Mouse (Mus musculus): Measurements from ENCODE around the gene Twsg1.
"Not testable (repeated sequence)": the region's sequence is repeated elsewhere in the genome, so short reads cannot be mapped to it uniquely, and the experiment has no call there.

Twsg1 gene

GRCm38 (mm10) chr17:65950622-65951404, at the start of gene Twsg1:
Gene Twsg1 (minus strand): TSS chr17:65951226.
- DNase-seq (ENCODE audit: low read depth), result peak; percentile 90

- peak; percentile 65 for DNase-seq (ENCODE audit: low read depth)
These were observed 37.3 kb upstream of the Twsg1 start for GRCm38 (mm10) chr17:65988151-65988820.

DNA sequence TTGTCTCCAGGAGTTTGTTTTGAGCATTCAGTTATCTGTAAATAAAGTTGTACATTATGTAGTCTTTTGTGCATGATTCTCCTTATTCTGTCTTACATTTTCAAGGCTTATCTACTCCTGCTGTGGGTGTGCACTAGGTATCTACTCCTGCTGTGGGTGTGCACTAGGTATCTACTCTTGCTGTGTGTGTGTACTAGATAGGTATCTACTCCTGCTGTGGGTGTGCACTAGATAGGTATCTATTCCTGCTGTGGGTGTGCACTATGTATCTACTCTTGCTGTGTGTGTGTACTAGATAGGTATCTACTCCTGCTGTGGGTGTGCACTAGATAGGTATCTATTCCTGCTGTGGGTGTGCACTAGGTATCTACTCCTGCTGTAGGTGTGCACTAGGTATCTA, 25.7 kb upstream of the Twsg1 start:
- DNase-seq (ENCODE audit: low read depth), result not testable (repeated sequence)

- no peak for DNase-seq (ENCODE audit: low read depth)
These were observed 16.7 kb upstream of the Twsg1 start for GRCm38 (mm10) chr17:65967751-65968150.

DNA sequence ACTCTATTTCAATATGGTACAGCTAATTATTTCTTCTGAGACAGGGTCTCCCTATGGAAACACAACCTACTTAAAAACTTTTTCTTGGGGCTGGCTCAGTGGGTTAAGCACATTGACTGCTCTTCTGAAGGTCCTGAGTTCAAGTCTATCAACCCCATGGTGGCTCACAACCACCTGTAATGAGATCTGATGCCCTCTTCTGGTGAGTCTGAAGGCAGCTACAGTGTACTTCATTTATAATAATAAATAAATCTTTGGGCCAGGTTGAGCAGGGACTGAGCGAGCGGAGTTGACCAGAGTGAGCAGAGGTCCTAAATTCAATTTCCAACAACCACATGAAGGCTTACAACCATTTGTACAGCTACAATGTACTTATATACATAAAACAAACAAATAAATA, 11.2 kb upstream of the Twsg1 start:
- no peak for DNase-seq (ENCODE audit: low read depth)

DNA sequence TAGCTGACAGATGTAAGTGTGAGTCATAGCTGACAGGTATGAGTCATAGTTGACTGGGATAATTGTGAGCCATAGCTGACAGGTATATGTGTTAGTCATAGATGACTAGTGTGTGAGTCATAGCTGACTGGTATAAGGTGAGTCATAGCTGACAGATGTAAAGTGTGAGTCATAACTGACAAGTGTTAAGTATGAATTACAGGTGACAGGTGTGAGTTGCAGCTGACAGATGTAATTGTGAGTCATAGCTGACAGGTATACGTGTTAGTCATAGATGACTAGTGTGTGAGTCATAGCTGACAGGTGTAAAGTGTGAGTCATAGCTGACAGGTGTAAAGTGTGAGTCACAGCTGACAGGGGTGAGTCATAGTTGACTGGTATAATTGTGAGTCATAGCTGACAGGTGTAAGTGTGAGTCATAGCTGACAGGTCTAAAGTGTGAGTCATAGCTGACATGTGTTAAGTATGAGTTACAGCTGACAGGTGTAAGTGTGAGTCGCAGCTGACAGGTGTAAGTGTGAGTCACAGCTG, 10.6 kb upstream of the Twsg1 start:
- DNase-seq (ENCODE audit: low read depth), result no peak

- DNase-seq (ENCODE audit: low read depth), result no peak
These were observed 8.0 kb upstream of the Twsg1 start for GRCm38 (mm10) chr17:65959011-65959410.

DNA sequence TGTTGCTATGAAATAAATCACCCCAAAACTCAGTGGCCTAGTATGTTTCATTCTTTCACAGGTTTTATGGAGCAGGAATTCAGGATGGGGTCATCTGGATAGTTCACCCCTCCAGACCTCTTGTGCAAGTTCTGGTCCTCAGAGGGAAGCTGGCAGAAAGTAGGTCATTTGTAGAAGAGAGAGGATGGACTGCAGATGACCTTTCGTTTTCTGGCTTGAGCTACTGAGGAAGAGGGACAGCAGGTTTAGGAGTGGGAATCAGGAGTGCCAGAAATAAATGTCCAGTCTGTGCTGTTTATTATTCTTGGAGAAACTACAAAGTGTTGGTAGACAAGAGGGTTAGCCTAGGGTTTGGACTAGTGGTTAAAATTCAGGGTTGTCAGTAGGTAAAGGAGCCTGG, 7.3 kb upstream of the Twsg1 start:
- no peak for DNase-seq (ENCODE audit: low read depth)

GRCm38 (mm10) chr17:65957782-65958325, 6.8 kb upstream of the Twsg1 start:
- DNase-seq (ENCODE audit: low read depth), result no peak

GRCm38 (mm10) chr17:65956993-65957781, 6.2 kb upstream of the Twsg1 start:
- DNase-seq (ENCODE audit: low read depth), result no peak

GRCm38 (mm10) chr17:65956140-65956539, 5.1 kb upstream of the Twsg1 start:
- DNase-seq (ENCODE audit: low read depth), result no peak

GRCm38 (mm10) chr17:65953959-65954358, 2.9 kb upstream of the Twsg1 start:
- no peak for DNase-seq (ENCODE audit: low read depth)

- peak; percentile 59 for DNase-seq (ENCODE audit: low read depth)
These were observed 1.1 kb upstream of the Twsg1 start for GRCm38 (mm10) chr17:65952083-65952482.

- DNase-seq (ENCODE audit: low read depth), result peak; percentile 10
These were observed 843 bp downstream of the Twsg1 start for GRCm38 (mm10) chr17:65950183-65950582.

DNA sequence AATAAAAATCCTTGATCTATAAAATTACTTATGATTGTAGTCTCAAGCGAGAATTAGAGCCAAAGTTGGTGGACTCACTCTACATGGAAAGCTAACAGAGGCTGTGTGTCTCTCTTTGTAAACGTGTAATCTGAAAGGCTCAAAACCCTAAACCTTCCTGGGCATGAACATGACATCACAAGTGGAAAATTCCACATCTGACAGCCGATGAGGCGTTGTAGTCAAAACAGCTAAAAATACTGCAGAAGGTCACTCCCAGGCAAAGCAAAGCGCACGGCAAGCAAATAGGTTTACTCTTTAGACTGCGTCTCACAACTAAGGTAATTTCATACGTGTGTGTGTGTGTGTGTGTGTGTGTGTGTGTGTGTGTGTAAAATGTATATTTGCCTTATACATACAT, 3.7 kb downstream of the Twsg1 start:
- no peak for DNase-seq (ENCODE audit: low read depth)

DNA sequence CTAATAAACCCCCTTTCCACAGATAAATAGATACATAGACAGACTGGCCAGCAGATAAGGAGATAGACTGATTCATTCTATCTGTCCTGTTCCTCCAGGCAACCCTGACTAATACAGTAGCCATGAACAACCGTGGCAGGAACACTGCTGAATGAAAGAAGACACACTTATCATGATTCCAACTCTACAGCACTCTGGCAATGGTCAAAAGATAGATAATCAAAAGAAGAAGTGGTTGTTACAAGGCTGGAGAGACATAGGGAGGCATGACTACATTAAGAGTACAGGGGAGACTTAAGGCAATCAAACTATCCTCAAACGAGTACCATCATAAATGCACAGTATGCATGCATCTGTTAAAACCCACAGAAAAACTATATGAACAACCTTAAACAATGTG, 5.6 kb downstream of the Twsg1 start:
- no peak for DNase-seq (ENCODE audit: low read depth)

GRCm38 (mm10) chr17:65942394-65942793, 8.6 kb downstream of the Twsg1 start:
- no peak for DNase-seq (ENCODE audit: low read depth)

GRCm38 (mm10) chr17:65941275-65941674, 9.8 kb downstream of the Twsg1 start:
- no peak for DNase-seq (ENCODE audit: low read depth)

DNA sequence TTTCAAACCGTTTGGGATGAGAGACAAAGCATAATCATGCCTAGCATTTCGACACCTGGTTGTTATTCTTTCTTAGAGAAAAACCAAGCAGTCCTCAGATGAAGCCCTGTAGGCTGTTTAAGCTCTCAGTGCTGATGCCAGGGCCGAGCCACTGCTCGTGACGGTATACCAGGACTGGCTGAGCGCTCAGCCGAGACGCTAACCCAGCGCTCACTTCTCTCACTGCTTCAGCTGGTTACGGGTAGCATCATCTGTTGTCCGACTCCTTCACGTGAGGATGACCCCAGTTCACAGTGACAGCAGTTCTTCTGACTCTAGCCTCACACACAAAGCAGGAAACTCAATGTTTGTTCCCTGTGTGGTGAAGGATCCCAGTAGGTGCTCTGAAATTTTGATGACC, 10.8 kb downstream of the Twsg1 start:
- DNase-seq (ENCODE audit: low read depth), result no peak

GRCm38 (mm10) chr17:65939461-65940192, 11.4 kb downstream of the Twsg1 start:
- no peak for DNase-seq (ENCODE audit: low read depth)

DNA sequence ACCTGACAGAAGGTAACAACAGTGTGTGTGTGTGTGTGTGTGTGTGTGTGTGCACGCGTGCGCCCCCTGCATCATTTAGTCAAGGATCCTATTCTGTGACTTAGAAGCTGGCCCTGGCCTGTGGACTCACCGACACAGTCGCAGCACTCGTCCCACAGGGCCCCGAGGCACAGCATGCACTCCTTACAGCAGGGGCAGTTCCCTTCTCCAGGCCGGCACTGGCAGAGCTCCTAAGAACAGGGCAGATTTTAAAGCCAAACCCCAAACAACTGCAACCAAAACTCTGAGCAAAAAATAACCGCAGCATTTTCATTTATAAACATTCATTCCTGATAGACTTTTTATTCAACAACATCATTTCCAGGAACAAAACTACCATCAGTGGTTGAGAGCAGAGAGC, 13.4 kb downstream of the Twsg1 start:
- no peak for DNase-seq (ENCODE audit: low read depth)

- DNase-seq (ENCODE audit: low read depth), result peak; percentile 35
These were observed 17.3 kb downstream of the Twsg1 start for GRCm38 (mm10) chr17:65933741-65934140.

Measured in c-Kit-positive CD71-positive TER-119-negative erythroid progenitor cells, embryonic 14.5 days (primary cell).